Mouse (Mus musculus) hindbrain, embryonic 13.5 days (tissue): Measurements from ENCODE around the gene Nbas. TPM values are rescaled to one million over a fixed set of nuclear protein-coding genes. Genes with fewer than 3 reads are reported as not detected.

Source experiments
- ATAC-seq: fragments of 200-750 bp; cut with Nextera tagmentation; 2 replicates; pipeline ENCODE4 v1.8.0; 2017; ENCODE audit warnings: moderate TSS enrichment; ENCODE audit not compliant: low FRiP score
- H3K27ac ChIP-seq: fragments of 300-500 bp; sonication (generic); 2 replicates; pipeline ENCODE4 v1.5.1; 2015; ENCODE audit warnings: inconsistent platforms, mild to moderate bottlenecking, moderate library complexity
- H3K27me3 ChIP-seq: fragments of 300-500 bp; sonication (generic); 2 replicates; pipeline ENCODE4 v1.6.1; 2015; ENCODE audit warnings: mild to moderate bottlenecking, inconsistent platforms
- H3K36me3 ChIP-seq: fragments of 300-500 bp; sonication (generic); 2 replicates; pipeline ENCODE4 v1.6.1; 2015; ENCODE audit warnings: mild to moderate bottlenecking, inconsistent platforms
- H3K4me1 ChIP-seq: fragments of 300-500 bp; sonication (generic); replicated peaks from 2 replicates; pipeline ENCODE4 v1.6.1; 2015; ENCODE audit warnings: inconsistent platforms
- H3K4me2 ChIP-seq: fragments of 300-500 bp; sonication (generic); 2 replicates; pipeline ENCODE4 v1.6.1; 2015; ENCODE audit warnings: inconsistent platforms, mild to moderate bottlenecking, moderate library complexity
- H3K4me3 ChIP-seq: fragments of 300-500 bp; sonication (generic); 2 replicates; pipeline ENCODE4 v1.5.1; 2015; ENCODE audit warnings: mild to moderate bottlenecking, inconsistent platforms
- H3K9ac ChIP-seq: fragments of 300-500 bp; sonication (generic); 2 replicates; pipeline ENCODE4 v1.6.1; 2015; ENCODE audit warnings: mild to moderate bottlenecking, inconsistent platforms
- H3K9me3 ChIP-seq: fragments of 300-500 bp; sonication (generic); 2 replicates; pipeline ENCODE4 v1.6.1; 2016; ENCODE audit warnings: inconsistent platforms
- WGBS: fragments of 180-500 bp; shearing (Covaris S2); methylation state at CpG from one replicate; pipeline ENCODE4 v1.1.7; 2015; 5-methylcytosine and 5-hydroxymethylcytosine counted together
- polyA plus RNA-seq: library from polyadenylated mRNA; unstranded; fragments of >200 nt; fragmentation: Nextera tagmentation; extraction: Ambion mirVana; gene quantifications from 2 replicates; pipeline ENCODE4 v1.2.1, GENCODE M21; 2015

Nbas gene
- polyA plus RNA-seq, 1 experiment from 2014 or later, result 15.3 TPM

GRCm38 (mm10) chr12:13314384-13314783, 45.5 kb downstream of the Nbas start:
- H3K9ac ChIP-seq, result no peak overlapping the region
- H3K4me2 ChIP-seq, result no peak overlapping the region
- ATAC-seq, result no peak
- H3K4me3 ChIP-seq, result no peak overlapping the region
- no peaks in the 10 kb centered on the region for H3K4me1 ChIP-seq
- H3K27ac ChIP-seq, result no peak overlapping the region
- peaks cover 26% of the 10 kb centered on the region for H3K36me3 ChIP-seq
- no peaks in the 10 kb centered on the region for H3K9me3 ChIP-seq
- H3K27me3 ChIP-seq, result no peaks in the 10 kb centered on the region
- 94% methylated on average over 3 of the region's 3 CpGs for whole genome bisulfite sequencing

GRCm38 (mm10) chr12:13315081-13315480, 46.1 kb downstream of the Nbas start:
- no peak for ATAC-seq
- no peak overlapping the region for H3K4me3 ChIP-seq
- no peaks in the 10 kb centered on the region for H3K9me3 ChIP-seq
- H3K9ac ChIP-seq, result no peak overlapping the region
- no peak overlapping the region for H3K4me2 ChIP-seq
- peaks cover 23% of the 10 kb centered on the region for H3K36me3 ChIP-seq
- 98% methylated on average over 1 of the region's 1 CpGs for WGBS
- H3K27me3 ChIP-seq, result no peaks in the 10 kb centered on the region
- no peaks in the 10 kb centered on the region for H3K4me1 ChIP-seq
- H3K27ac ChIP-seq, result no peak overlapping the region

GRCm38 (mm10) chr12:13342535-13342934, 73.6 kb downstream of the Nbas start:
- H3K9me3 ChIP-seq, result no peaks in the 10 kb centered on the region
- H3K27ac ChIP-seq, result no peak overlapping the region
- H3K9ac ChIP-seq, result no peak overlapping the region
- H3K36me3 ChIP-seq, result peaks cover 24% of the 10 kb centered on the region
- no peaks in the 10 kb centered on the region for H3K27me3 ChIP-seq
- 91% methylated on average over 5 of the region's 5 CpGs for WGBS
- ATAC-seq, result no peak
- no peak overlapping the region for H3K4me2 ChIP-seq
- H3K4me3 ChIP-seq, result no peak overlapping the region
- H3K4me1 ChIP-seq, result no peaks in the 10 kb centered on the region

- Histone ChIP-seq H3K9ac (no peak overlapping the region), H3K36me3 (peaks cover 46% of the 10 kb centered on the region), H3K4me3 (no peak overlapping the region), H3K9me3 (no peaks in the 10 kb centered on the region), H3K4me2 (no peak overlapping the region), H3K27ac (no peak overlapping the region), H3K27me3 (no peaks in the 10 kb centered on the region), H3K4me1 (no peaks in the 10 kb centered on the region)
- WGBS, result 93% methylated on average over 10 of the region's 10 CpGs
- ATAC-seq, result no peak
Measured at GRCm38 (mm10) chr12:13356201-13356600, 87.3 kb downstream of the Nbas start.

GRCm38 (mm10) chr12:13356769-13357168, 87.8 kb downstream of the Nbas start:
- Histone ChIP-seq H3K4me3 (no peak overlapping the region), H3K27me3 (no peaks in the 10 kb centered on the region), H3K9ac (no peak overlapping the region), H3K9me3 (no peaks in the 10 kb centered on the region), H3K4me2 (no peak overlapping the region), H3K36me3 (peaks cover 48% of the 10 kb centered on the region), H3K4me1 (no peaks in the 10 kb centered on the region), H3K27ac (no peak overlapping the region)
- no peak for ATAC-seq
- 92% methylated on average over 7 of the region's 7 CpGs for WGBS

GRCm38 (mm10) chr12:13357229-13357628, 88.3 kb downstream of the Nbas start:
- H3K4me2 ChIP-seq, result no peak overlapping the region
- H3K36me3 ChIP-seq, result peaks cover 53% of the 10 kb centered on the region
- H3K4me1 ChIP-seq, result no peaks in the 10 kb centered on the region
- no peak for ATAC-seq
- no peak overlapping the region for H3K9ac ChIP-seq
- WGBS, result 93% methylated on average over 5 of the region's 5 CpGs
- H3K9me3 ChIP-seq, result no peaks in the 10 kb centered on the region
- no peak overlapping the region for H3K27ac ChIP-seq
- H3K27me3 ChIP-seq, result no peaks in the 10 kb centered on the region
- H3K4me3 ChIP-seq, result no peak overlapping the region

- H3K4me1 ChIP-seq, result no peaks in the 10 kb centered on the region
- 88% methylated on average over 4 of the region's 4 CpGs for WGBS
- no peaks in the 10 kb centered on the region for H3K9me3 ChIP-seq
- H3K27ac ChIP-seq, result no peak overlapping the region
- no peak for ATAC-seq
- no peak overlapping the region for H3K4me3 ChIP-seq
- H3K27me3 ChIP-seq, result no peaks in the 10 kb centered on the region
- H3K9ac ChIP-seq, result no peak overlapping the region
- peaks cover 66% of the 10 kb centered on the region for H3K36me3 ChIP-seq
- no peak overlapping the region for H3K4me2 ChIP-seq
Measured at GRCm38 (mm10) chr12:13358849-13359248, 89.9 kb downstream of the Nbas start.

- Histone ChIP-seq H3K27me3 (no peaks in the 10 kb centered on the region), H3K9ac (no peak overlapping the region), H3K4me2 (no peak overlapping the region), H3K9me3 (no peaks in the 10 kb centered on the region), H3K27ac (no peak overlapping the region), H3K36me3 (peaks cover 66% of the 10 kb centered on the region), H3K4me1 (no peaks in the 10 kb centered on the region), H3K4me3 (no peak overlapping the region)
- peak; percentile 32; the same call in 1 of the 2 replicates for ATAC-seq
- 28% methylated on average over 7 of the region's 7 CpGs for WGBS
Measured at GRCm38 (mm10) chr12:13360183-13360811, 91.4 kb downstream of the Nbas start.

- 90% methylated on average over 7 of the region's 7 CpGs for WGBS
- Histone ChIP-seq H3K9me3 (no peaks in the 10 kb centered on the region), H3K36me3 (peaks cover 6% of the 10 kb centered on the region), H3K4me2 (no peak overlapping the region), H3K9ac (no peak overlapping the region), H3K4me1 (no peaks in the 10 kb centered on the region), H3K27ac (no peak overlapping the region), H3K4me3 (no peak overlapping the region), H3K27me3 (no peaks in the 10 kb centered on the region)
- no peak for ATAC-seq
Measured at GRCm38 (mm10) chr12:13381580-13381979, 112.6 kb downstream of the Nbas start.

GRCm38 (mm10) chr12:13382046-13382445, 113.1 kb downstream of the Nbas start:
- no peak for ATAC-seq
- no peak overlapping the region for H3K27ac ChIP-seq
- no peak overlapping the region for H3K4me3 ChIP-seq
- H3K4me2 ChIP-seq, result no peak overlapping the region
- no peaks in the 10 kb centered on the region for H3K4me1 ChIP-seq
- H3K27me3 ChIP-seq, result no peaks in the 10 kb centered on the region
- no peak overlapping the region for H3K9ac ChIP-seq
- H3K36me3 ChIP-seq, result peaks cover 4% of the 10 kb centered on the region
- H3K9me3 ChIP-seq, result no peaks in the 10 kb centered on the region

- no peaks in the 10 kb centered on the region for H3K9me3 ChIP-seq
- H3K4me3 ChIP-seq, result no peak overlapping the region
- 0 out of 2 replicates have a peak, but pooled peaks cover 3% of the 10 kb centered on the region for H3K4me1 ChIP-seq
- H3K27ac ChIP-seq, result no peak overlapping the region
- no peak overlapping the region for H3K4me2 ChIP-seq
- H3K9ac ChIP-seq, result no peak overlapping the region
- ATAC-seq, result no peak
- 63% methylated on average over 1 of the region's 1 CpGs for WGBS
- peaks cover 28% of the 10 kb centered on the region for H3K36me3 ChIP-seq
- H3K27me3 ChIP-seq, result no peaks in the 10 kb centered on the region
Measured at GRCm38 (mm10) chr12:13389644-13390043, 120.7 kb downstream of the Nbas start.

GRCm38 (mm10) chr12:13410191-13410590, 141.3 kb downstream of the Nbas start:
- Histone ChIP-seq H3K27ac (no peak overlapping the region), H3K4me1 (no peaks in the 10 kb centered on the region), H3K9me3 (no peaks in the 10 kb centered on the region), H3K4me2 (no peak overlapping the region), H3K9ac (no peak overlapping the region), H3K27me3 (no peaks in the 10 kb centered on the region), H3K36me3 (peaks cover 18% of the 10 kb centered on the region), H3K4me3 (no peak overlapping the region)
- ATAC-seq, result no peak

- Histone ChIP-seq H3K4me2 (no peak overlapping the region), H3K9ac (no peak overlapping the region), H3K9me3 (no peaks in the 10 kb centered on the region), H3K4me1 (no peaks in the 10 kb centered on the region), H3K4me3 (no peak overlapping the region), H3K27me3 (no peaks in the 10 kb centered on the region), H3K36me3 (peaks cover 26% of the 10 kb centered on the region), H3K27ac (no peak overlapping the region)
- no peak for ATAC-seq
- 97% methylated on average over 2 of the region's 2 CpGs for WGBS
Measured at GRCm38 (mm10) chr12:13418651-13419050, 149.7 kb downstream of the Nbas start.
